In genomic region chr6:86594636-86595035, GRCm38 (mm10) we compare ENCODE assay signal across 8 mouse cellular contexts. TPM values are rescaled to one million over a fixed set of nuclear protein-coding genes. Genes with fewer than 3 reads are reported as not detected.
DNase-seq lines count a peak whose midpoint lies in the region; ATAC-seq and TF ChIP-seq lines count a peak whose summit lies in the region.

No protein-coding gene starts in this region.

- H3K4me3 ChIP-seq in thymus, adult 2 months (ENCODE audit: control insufficient read depth, insufficient read depth, low read length) = no peak overlapping the region
- H3K4me3 ChIP-seq in embryonic facial prominence, embryonic 15.5 days (replicated peaks) = peak overlapping the region; percentile 0; the same call in 1 of the 2 replicates
- peak overlapping the region; percentile 51 for H3K4me3 ChIP-seq in kidney, adult 2 months (ENCODE audit: insufficient read depth, low read depth, low read length)
- H3K4me3 ChIP-seq in lung, adult 2 months (replicated peaks; ENCODE audit: extremely low read depth, low read depth, low read length) = peak overlapping the region; percentile 25
- H3K4me3 ChIP-seq in stomach, embryonic 15.5 days (replicated peaks) = peak overlapping the region; percentile 12; the same call in 1 of the 2 replicates

- H3K9me3 ChIP-seq in embryonic facial prominence, embryonic 15.5 days (replicated peaks) = no peaks in the 10 kb centered on the region
- no peaks in the 10 kb centered on the region for H3K9me3 ChIP-seq in stomach, embryonic 15.5 days

- 85% methylated on average over 9 of the region's 9 CpGs for WGBS in thymus, adult 2 months
- 18% methylated on average over 9 of the region's 9 CpGs for WGBS in embryonic facial prominence, embryonic 15.5 days
- WGBS in kidney, adult 2 months = 30% methylated on average over 9 of the region's 9 CpGs
- 23% methylated on average over 9 of the region's 9 CpGs for WGBS in lung, adult 2 months
- WGBS in stomach, embryonic 15.5 days = 15% methylated on average over 9 of the region's 9 CpGs

- no peaks in the 10 kb centered on the region for H3K36me3 ChIP-seq in thymus, adult 2 months (ENCODE audit: control insufficient read depth, insufficient read depth, low read length)
- H3K36me3 ChIP-seq in embryonic facial prominence, embryonic 15.5 days = no peaks in the 10 kb centered on the region
- H3K36me3 ChIP-seq in kidney, adult 2 months (ENCODE audit: control insufficient read depth, insufficient read depth, low read length) = no peaks in the 10 kb centered on the region
- H3K36me3 ChIP-seq in stomach, embryonic 15.5 days = no peaks in the 10 kb centered on the region

- TF ChIP-seq POLR2A in thymus, adult 2 months (IDR thresholded peaks at IDR 0.05; ENCODE audit: control insufficient read depth, extremely low read depth, insufficient read depth, low read length, poor library complexity) = no peak
- TF ChIP-seq POLR2A in kidney, adult 2 months (IDR thresholded peaks at IDR 0.05; ENCODE audit: low read depth, low read length) = no peak
- no peak for TF ChIP-seq POLR2A in lung, adult 2 months (IDR thresholded peaks at IDR 0.05; ENCODE audit: borderline replicate concordance, extremely low read depth, low read depth, low read length)

- peak overlapping the region; percentile 13; the same call in 1 of the 2 replicates for H3K4me2 ChIP-seq in embryonic facial prominence, embryonic 15.5 days (replicated peaks)
- peak overlapping the region; percentile 43 for H3K4me2 ChIP-seq in stomach, embryonic 15.5 days

- H3K4me1 ChIP-seq in thymus, adult 2 months (replicated peaks; ENCODE audit: control insufficient read depth, insufficient read depth, low read length) = peaks cover 5% of the 10 kb centered on the region
- peaks cover 10% of the 10 kb centered on the region; the same call in 1 of the 2 replicates for H3K4me1 ChIP-seq in embryonic facial prominence, embryonic 15.5 days
- no peaks in the 10 kb centered on the region for H3K4me1 ChIP-seq in kidney, adult 2 months (ENCODE audit: control insufficient read depth, insufficient read depth, low read length)
- peaks cover under 1% of the 10 kb centered on the region; the same call in 1 of the 2 replicates for H3K4me1 ChIP-seq in lung, adult 2 months (ENCODE audit: control insufficient read depth, insufficient read depth, low read length)
- peaks cover 10% of the 10 kb centered on the region; the same call in 1 of the 2 replicates for H3K4me1 ChIP-seq in stomach, embryonic 15.5 days

- H3K27ac ChIP-seq in thymus, adult 2 months (ENCODE audit: control insufficient read depth, insufficient read depth, low read length) = no peak overlapping the region
- H3K27ac ChIP-seq in embryonic facial prominence, embryonic 15.5 days (replicated peaks) = no peak overlapping the region
- H3K27ac ChIP-seq in kidney, adult 2 months (ENCODE audit: insufficient read depth, low read depth, low read length) = peak overlapping the region; percentile 4; the same call in 1 of the 2 replicates
- no peak overlapping the region for H3K27ac ChIP-seq in stomach, embryonic 15.5 days

- H3K9ac ChIP-seq in embryonic facial prominence, embryonic 15.5 days = no peak overlapping the region
- H3K9ac ChIP-seq in stomach, embryonic 15.5 days = no peak overlapping the region

- H3K27me3 ChIP-seq in thymus, adult 2 months (ENCODE audit: control insufficient read depth, insufficient read depth, low read length) = no peaks in the 10 kb centered on the region
- H3K27me3 ChIP-seq in embryonic facial prominence, embryonic 15.5 days = no peaks in the 10 kb centered on the region
- no peaks in the 10 kb centered on the region for H3K27me3 ChIP-seq in kidney, adult 2 months (replicated peaks; ENCODE audit: control insufficient read depth, insufficient read depth, low read length)
- H3K27me3 ChIP-seq in stomach, embryonic 15.5 days (replicated peaks) = no peaks in the 10 kb centered on the region

- TF ChIP-seq CTCF in thymus, adult 2 months (IDR thresholded peaks at IDR 0.05; ENCODE audit: borderline replicate concordance, control insufficient read depth, extremely low read depth, insufficient read depth, low read length, poor library complexity) = no peak
- TF ChIP-seq CTCF in kidney, adult 2 months (conservative IDR thresholded peaks at IDR 0.05; ENCODE audit: insufficient read depth, insufficient read length, low read depth, low read length) = no peak
- no peak for TF ChIP-seq CTCF in lung, adult 2 months (IDR thresholded peaks at IDR 0.05; ENCODE audit: insufficient read depth, low read length)

- no peak for ATAC-seq in embryonic facial prominence, embryonic 15.5 days (ENCODE audit: insufficient number of reproducible peaks, low FRiP score, low TSS enrichment, low read depth)
- peak; percentile 43; the same call in 1 of the 2 replicates for ATAC-seq in stomach, embryonic 15.5 days (ENCODE audit: insufficient read depth, low FRiP score, low read depth)

- peak; percentile 10 for DNase-seq in thymus, postnatal 0 days (ENCODE audit: low spot score)
- DNase-seq in thymus, adult 2 months = no peak
- DNase-seq in kidney, adult 2 months = peak; percentile 87
- peak; percentile 58 for DNase-seq in lung, adult 2 months
- no peak for DNase-seq in right cerebral cortex, postnatal 10 days (ENCODE audit: low spot score in 2 of 2)
- DNase-seq in frontal cortex, postnatal 36 days (ENCODE audit: low spot score in 2 of 2) = no peak

RNA-seq across cellular contexts. Expression of gene Asprv1, which starts 33.3 kb away (rescaled TPM):
- polyA plus RNA-seq in thymus, postnatal 0 days (2015; fragmentation: Nextera tagmentation; extraction: Ambion mirVana) = 6.9 and 9.5 TPM in 2 replicates
- polyA plus RNA-seq in thymus, adult 2 months (2012; rRNA removed) = 7.6 and 10.1 TPM in 2 replicates
- polyA plus RNA-seq in embryonic facial prominence, embryonic 15.5 days (2015; fragmentation: Nextera tagmentation; extraction: Ambion mirVana) = 318 and 378 TPM in 2 replicates
- polyA plus RNA-seq in kidney, adult 2 months (2012; rRNA removed) = 0.10 and 0.33 TPM in 2 replicates
- 0.43 and 263 TPM in 2 replicates for polyA plus RNA-seq in lung, adult 2 months (2012; rRNA removed)
- 30.9 and 104 TPM in 2 replicates for polyA plus RNA-seq in stomach, embryonic 15.5 days (2015; fragmentation: Nextera tagmentation; extraction: Ambion mirVana)

Comparison
In these comparisons a context has a peak if more than half of its experiments do, and no peak if none do; other contexts are left out.
1. DNase-seq: peak in thymus, postnatal 0 days (single experiment), kidney, adult 2 months (single experiment) and lung, adult 2 months (single experiment); none in thymus, adult 2 months (single experiment), right cerebral cortex, postnatal 10 days (0 of 2) and frontal cortex, postnatal 36 days (0 of 2).